22 mouse cellular contexts compared by ENCODE assay signal in genomic region chr9:44473184-44473583, GRCm38 (mm10). TPM values are rescaled to one million over a fixed set of nuclear protein-coding genes. Genes with fewer than 3 reads are reported as not detected.
DNase-seq lines count a peak whose midpoint lies in the region; TF ChIP-seq lines count a peak whose summit lies in the region.
"Had no signal": no experiment of that assay in that cellular context is flagged by ENCODE, and none has a peak within 500 bp of the region (broad histone marks: within the 10 kb centered on the region; RNA-seq: fewer than 3 reads in every experiment).

No protein-coding gene starts in this region.

- no peak overlapping the region for H3K9ac ChIP-seq in heart, adult 2 months (ENCODE audit: low read depth, low read length)
- no peak overlapping the region for H3K9ac ChIP-seq in CH12.LX (ENCODE audit: insufficient read depth, low read depth)
- H3K9ac ChIP-seq: forebrain, embryonic 13.5 days; liver, embryonic 13.5 days; midbrain, embryonic 12.5 days had no signal

- 66% methylated on average over 3 of the region's 3 CpGs for WGBS in heart, adult 2 months

- H3K36me3 ChIP-seq in heart, adult 2 months (ENCODE audit: control insufficient read depth, insufficient read depth, low read length) = no peaks in the 10 kb centered on the region
- no peaks in the 10 kb centered on the region for H3K36me3 ChIP-seq in CH12.LX (replicated peaks in 1 of 2; ENCODE audit: control insufficient read depth in 1 of 2, insufficient read depth in 1 of 2, low read length in 1 of 2)
- H3K36me3 ChIP-seq: liver, embryonic 13.5 days; midbrain, embryonic 12.5 days had no signal

- dilution Hi-C loops in CH12.LX (cut with MboI; ENCODE audit: extremely low pct_ligation_motif_present, extremely low pct_unique_long_range_greater_than_20kb, low sequenced_read_pairs) = no loop called here

- no peaks in the 10 kb centered on the region for H3K79me2 ChIP-seq in heart, adult 2 months (replicated peaks; ENCODE audit: control insufficient read depth, insufficient read depth, low read length)
- no peaks in the 10 kb centered on the region for H3K79me2 ChIP-seq in CH12.LX (replicated peaks; ENCODE audit: control insufficient read depth, extremely low read depth, insufficient read depth, poor library complexity, severe bottlenecking)

- in situ Hi-C loops in CH12.LX (cut with MboI; ENCODE audit: low pct_ligation_motif_present, low pct_unique_long_range_greater_than_20kb, low sequenced_read_pairs) = no loop called here

- H3K4me1 ChIP-seq in heart, adult 2 months (ENCODE audit: control insufficient read depth, insufficient read depth, low read length) = peaks cover 4% of the 10 kb centered on the region
- H3K4me1 ChIP-seq in CH12.LX (ENCODE audit: control insufficient read depth in 1 of 2, insufficient read depth in 2 of 2) = peaks cover 0 to 12% of the 10 kb centered on the region in 2 experiments; a peak in 3 of 4 replicates

- intact Hi-C loops in heart, adult 2 months (cut with DNase I) = no loop called here
- intact Hi-C loops in left cerebral cortex, adult 2 months (cut with DNase I) = no loop called here
- intact Hi-C loops in left cerebral cortex, postnatal 10 days (cut with DNase I) = no loop called here

- H3K4me2 ChIP-seq in CH12.LX (ENCODE audit: insufficient read depth, low read depth, poor library complexity, severe bottlenecking) = no peak overlapping the region
- H3K4me2 ChIP-seq: forebrain, embryonic 13.5 days; liver, embryonic 13.5 days; midbrain, embryonic 12.5 days had no signal

- H3K27ac ChIP-seq in heart, adult 2 months = no peak overlapping the region; the same call in 1 of the 2 replicates
- no peak overlapping the region for H3K27ac ChIP-seq in left cerebral cortex, adult 2 months
- no peak overlapping the region for H3K27ac ChIP-seq in CH12.LX (ENCODE audit: insufficient read depth, low read depth)
- H3K27ac ChIP-seq: forebrain, embryonic 13.5 days; liver, embryonic 13.5 days; midbrain, embryonic 12.5 days had no signal

- no peak overlapping the region for H3K4me3 ChIP-seq in heart, adult 2 months
- H3K4me3 ChIP-seq in left cerebral cortex, adult 2 months = no peak overlapping the region
- H3K4me3 ChIP-seq in CH12.LX (replicated peaks in 1 of 3; ENCODE audit: low read depth in 2 of 3, low read length in 2 of 3, poor library complexity in 1 of 3) = no peak overlapping the region
- H3K4me3 ChIP-seq: forebrain, embryonic 13.5 days; liver, embryonic 13.5 days; midbrain, embryonic 12.5 days had no signal

- no peak for DNase-seq in heart, adult 2 months
- DNase-seq in heart, adult 8-10 months (ENCODE audit: low spot score) = no peak
- DNase-seq in left cerebral cortex, adult 2 months (ENCODE audit: extremely low spot score in 1 of 2, low spot score in 2 of 2) = no peak
- DNase-seq in left cerebral cortex, postnatal 10 days (ENCODE audit: extremely low spot score in 1 of 2, low spot score in 2 of 2) = no peak
- DNase-seq in A20 (ENCODE audit: low read depth, low spot score) (peak; percentile 47), CH12.LX (ENCODE audit: extremely low read depth) (no peak)
- no peak for DNase-seq in urinary bladder, postnatal 25 days (ENCODE audit: low spot score)
- DNase-seq: heart, postnatal 36 days; kidney, postnatal 25 days; left cerebral cortex, postnatal 4 days; liver, embryonic 13.5 days; lung, postnatal 4 days; spleen, adult 18-20 months had no signal

- TF ChIP-seq POLR2A in heart, adult 2 months (IDR thresholded peaks at IDR 0.05; ENCODE audit: insufficient read depth, low read depth, low read length) = no peak
- TF ChIP-seq POLR2A in CH12.LX (IDR thresholded peaks at IDR 0.05; ENCODE audit: low read depth, low read length) = no peak

- H3K27me3 ChIP-seq in heart, adult 2 months (ENCODE audit: control insufficient read depth, insufficient read depth, low read length) = no peaks in the 10 kb centered on the region
- peaks cover 23% of the 10 kb centered on the region for H3K27me3 ChIP-seq in CH12.LX (replicated peaks)
- H3K27me3 ChIP-seq: forebrain, embryonic 13.5 days; midbrain, embryonic 12.5 days had no signal

- TF ChIP-seq EP300 in heart, adult 2 months (IDR thresholded peaks at IDR 0.05; ENCODE audit: insufficient read depth, low read depth, low read length) = no peak
- no peak for TF ChIP-seq EP300 in CH12.LX (IDR thresholded peaks at IDR 0.05; ENCODE audit: low read length)

- peak; percentile 9 for TF ChIP-seq RAD21 in CH12.LX (IDR thresholded peaks at IDR 0.05; ENCODE audit: low read depth, low read length)

- peak; percentile 41 for TF ChIP-seq CTCF in heart, adult 2 months (IDR thresholded peaks at IDR 0.05)
- TF ChIP-seq CTCF in left cerebral cortex, adult 2 months (IDR thresholded peaks at IDR 0.05) = peak; percentile 32
- TF ChIP-seq CTCF in CH12.LX (conservative IDR thresholded peaks at IDR 0.05 in 1 of 2, IDR thresholded peaks at IDR 0.05 in 1 of 2; ENCODE audit: low read depth in 2 of 2, low read length in 2 of 2) = peak in 1 of 2 experiments; percentile 40; a peak in 2 of 4 replicates

- no peaks in the 10 kb centered on the region for H3K9me3 ChIP-seq in CH12.LX (replicated peaks; ENCODE audit: low read length)
- H3K9me3 ChIP-seq: forebrain, embryonic 13.5 days; liver, embryonic 13.5 days; midbrain, embryonic 12.5 days had no signal

TF ChIP-seq in CH12.LX, 34 proteins besides CTCF, POLR2A, EP300 and RAD21:
- TF ChIP-seq SMC3 (IDR thresholded peaks at IDR 0.05; ENCODE audit: low read depth, low read length) = peak; percentile 24
- TF ChIP-seq JUND (conservative IDR thresholded peaks at IDR 0.05; ENCODE audit: low read depth, low read length) = no peak
- TF ChIP-seq CHD2 (IDR thresholded peaks at IDR 0.05; ENCODE audit: low read length) = no peak

RNA-seq across cellular contexts. Expression of gene Bcl9l, which starts 9.4 kb away (rescaled TPM):
- 10 to 100 TPM; 44.5 to 58.7 TPM for total RNA-seq in heart, adult 2 months (2021)
- 15.3 and 21.5 TPM in 2 replicates for polyA plus RNA-seq in heart, adult 2 months (2012; rRNA removed)
- 10 to 100 TPM; 51.6 to 56.9 (median 53.9) TPM for total RNA-seq in heart, adult 8-10 months (2022)
- 10 to 100 TPM; 58.6 to 63.4 TPM for total RNA-seq in left cerebral cortex, adult 2 months (2021)
- 10 to 100 TPM; 85.4 to 98.1 TPM for total RNA-seq in left cerebral cortex, postnatal 10 days (2021)
- total RNA-seq in CH12.LX (2012; rRNA removed) = 0.88 and 1.6 TPM in 2 replicates
- total RNA-seq in CH12.LX (2014; rRNA removed) = 0.08 and 0.67 TPM in 2 replicates
- polyA plus RNA-seq in CH12.LX (2012; ENCODE audit: insufficient read length, low read depth) = 6.2 and 7.5 TPM in 2 replicates

RNA-seq across cellular contexts. Expression of gene Upk2, which starts 18.4 kb away (rescaled TPM):
- not detected for total RNA-seq in heart, adult 2 months (2021)
- 0.47 and 0.53 TPM in 2 replicates for polyA plus RNA-seq in heart, adult 2 months (2012; rRNA removed)
- total RNA-seq in heart, adult 8-10 months (2022) = under 1 TPM in 2 of 4 experiments, not detected in 2; 0.26 to 0.28 TPM
- total RNA-seq in left cerebral cortex, adult 2 months (2021) = not detected
- not detected for total RNA-seq in left cerebral cortex, postnatal 10 days (2021)
- total RNA-seq in CH12.LX (2012; rRNA removed) = not detected in 2 replicates
- total RNA-seq in CH12.LX (2014; rRNA removed) = not detected in 2 replicates
- polyA plus RNA-seq in CH12.LX (2012; ENCODE audit: insufficient read length, low read depth) = not detected in 2 replicates
- total RNA-seq: adrenal gland, postnatal 4 days; heart, postnatal 36 days; layer of hippocampus, postnatal 25 days; left cerebral cortex, postnatal 4 days had no signal
- polyA plus RNA-seq: cortical plate, adult 2 months; forebrain, embryonic 13.5 days; inflammation-experienced regulatory T-cells, adult 6 months; liver, embryonic 13.5 days; midbrain, embryonic 12.5 days; Patski had no signal

RNA-seq across cellular contexts. Expression of gene Foxr1, which starts 32.2 kb away (rescaled TPM):
- not detected for total RNA-seq in heart, adult 2 months (2021)
- polyA plus RNA-seq in heart, adult 2 months (2012; rRNA removed) = not detected in 2 replicates
- total RNA-seq in heart, adult 8-10 months (2022) = not detected
- total RNA-seq in left cerebral cortex, adult 2 months (2021) = not detected
- total RNA-seq in left cerebral cortex, postnatal 10 days (2021) = not detected
- total RNA-seq in CH12.LX (2012; rRNA removed) = 0.08 and 0.21 TPM in 2 replicates
- not detected in 2 replicates for total RNA-seq in CH12.LX (2014; rRNA removed)
- polyA plus RNA-seq in CH12.LX (2012; ENCODE audit: insufficient read length, low read depth) = 1.4 and 1.5 TPM in 2 replicates
- total RNA-seq: adrenal gland, postnatal 4 days; heart, postnatal 36 days; layer of hippocampus, postnatal 25 days; left cerebral cortex, postnatal 4 days had no signal
- polyA plus RNA-seq: embryonic facial prominence, embryonic 14.5 days; forebrain, embryonic 13.5 days; liver, embryonic 13.5 days; midbrain, embryonic 12.5 days; Patski; stomach, embryonic 16.5 days had no signal

RNA-seq across cellular contexts. Expression of gene Ccdc84, which starts 54.8 kb away (rescaled TPM):
- 1 to 10 TPM; 5.5 to 5.7 TPM for total RNA-seq in heart, adult 2 months (2021)
- 10.5 and 18.1 TPM in 2 replicates for polyA plus RNA-seq in heart, adult 2 months (2012; rRNA removed)
- total RNA-seq in heart, adult 8-10 months (2022) = 1 to 10 TPM; 4.9 to 8.0 (median 5.5) TPM
- 10 to 100 TPM; 19.9 to 22.2 TPM for total RNA-seq in left cerebral cortex, adult 2 months (2021)
- total RNA-seq in left cerebral cortex, postnatal 10 days (2021) = 10 to 100 TPM; 16.1 to 19.9 TPM
- 25.4 and 30.4 TPM in 2 replicates for total RNA-seq in CH12.LX (2012; rRNA removed)
- 21.7 and 26.0 TPM in 2 replicates for total RNA-seq in CH12.LX (2014; rRNA removed)
- polyA plus RNA-seq in CH12.LX (2012; ENCODE audit: insufficient read length, low read depth) = 16.5 and 18.3 TPM in 2 replicates

Comparison
In these comparisons a context has a peak if more than half of its experiments do, and no peak if none do; other contexts are left out.
1. RNA of gene Bcl9l, which starts 9.4 kb away (total RNA-seq): 85.4 to 98.1 TPM in left cerebral cortex, postnatal 10 days, 58.6 to 63.4 TPM in left cerebral cortex, adult 2 months, 44.5 to 58.7 TPM in heart, adult 2 months and 51.6 to 56.9 TPM in heart, adult 8-10 months; 0.08 to 1.6 TPM in CH12.LX; every median in the first group is over 10 times any median in the second.